ENCODE assay signal across 10 mouse cellular contexts in the genomic region with DNA sequence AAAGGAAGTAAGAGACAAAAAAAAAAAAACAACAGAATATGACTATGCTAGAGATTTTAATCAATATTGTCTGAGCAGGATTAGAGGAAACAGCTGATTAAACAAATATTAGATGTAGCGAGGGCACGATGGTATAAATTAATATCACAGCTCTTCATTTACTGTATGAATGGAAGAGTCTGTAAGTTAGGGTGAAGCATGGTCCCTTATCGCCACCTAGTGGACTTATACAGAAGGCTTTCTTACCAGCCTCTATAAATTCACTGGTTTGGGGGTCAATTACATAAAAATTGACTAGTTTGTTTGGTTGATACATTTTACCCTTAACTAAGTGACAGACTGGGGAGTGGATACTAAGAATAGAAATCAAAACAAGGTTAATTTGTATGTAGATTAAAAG. TPM values are rescaled to one million over a fixed set of nuclear protein-coding genes. Genes with fewer than 3 reads are reported as not detected.
DNase-seq lines count a peak whose midpoint lies in the region; ATAC-seq and TF ChIP-seq lines count a peak whose summit lies in the region.
"Had no signal": no experiment of that assay in that cellular context is flagged by ENCODE, and none has a peak within 500 bp of the region (broad histone marks: within the 10 kb centered on the region; RNA-seq: fewer than 3 reads in every experiment).

No protein-coding gene starts in this region.

- H3K27ac ChIP-seq in heart, postnatal 0 days (ENCODE audit: low read depth) = no peak overlapping the region
- no peak overlapping the region for H3K27ac ChIP-seq in heart, embryonic 12.5 days (ENCODE audit: poor library complexity, severe bottlenecking)
- H3K27ac ChIP-seq: stomach, embryonic 15.5 days had no signal

- WGBS in heart, postnatal 0 days = 4% methylated on average over 3 of the region's 3 CpGs
- WGBS in heart, embryonic 12.5 days = 7% methylated on average over 3 of the region's 3 CpGs

- H3K27me3 ChIP-seq in heart, postnatal 0 days (ENCODE audit: control insufficient read depth, insufficient read depth, low read length) = no peaks in the 10 kb centered on the region
- no peaks in the 10 kb centered on the region for H3K27me3 ChIP-seq in heart, embryonic 12.5 days (replicated peaks)
- H3K27me3 ChIP-seq: limb, embryonic 13.5 days; stomach, embryonic 15.5 days had no signal

- TF ChIP-seq CTCF in heart, postnatal 0 days (IDR thresholded peaks at IDR 0.05; ENCODE audit: low read depth) = peak; percentile 89

- peak; percentile 77 for DNase-seq in heart, postnatal 0 days (ENCODE audit: low spot score)
- peak; percentile 90 for DNase-seq in 416B (ENCODE audit: low read depth)
- peak; percentile 59 for DNase-seq in MEL-GATA-1-ER (ENCODE audit: extremely low read depth, low read depth)
- peak; percentile 65 for DNase-seq in embryo, embryonic 11.5 days (ENCODE audit: low read depth, low spot score)
- peak; percentile 54 to 77 for DNase-seq in left cerebral cortex, postnatal 25 days (ENCODE audit: low spot score in 2 of 2)
- DNase-seq in right cerebral cortex, postnatal 4 days = peak; percentile 8
- DNase-seq in spleen, adult 18-20 months = no peak

- no peak for ATAC-seq in heart, postnatal 0 days (ENCODE audit: insufficient read depth, low read depth)
- ATAC-seq in heart, embryonic 12.5 days (ENCODE audit: insufficient number of reproducible peaks, low FRiP score) = no peak

- H3K4me3 ChIP-seq in heart, postnatal 0 days (ENCODE audit: low read depth, low read length) = no peak overlapping the region
- H3K4me3 ChIP-seq in heart, embryonic 12.5 days = no peak overlapping the region
- H3K4me3 ChIP-seq: stomach, embryonic 15.5 days had no signal

- no peaks in the 10 kb centered on the region for H3K9me3 ChIP-seq in heart, postnatal 0 days (replicated peaks; ENCODE audit: control insufficient read depth, low read length)
- H3K9me3 ChIP-seq in heart, embryonic 12.5 days (replicated peaks) = no peaks in the 10 kb centered on the region
- H3K9me3 ChIP-seq: limb, embryonic 13.5 days; stomach, embryonic 15.5 days had no signal

- H3K36me3 ChIP-seq in heart, postnatal 0 days (replicated peaks; ENCODE audit: control insufficient read depth, insufficient read depth, low read length) = no peaks in the 10 kb centered on the region
- H3K36me3 ChIP-seq in heart, embryonic 12.5 days = no peaks in the 10 kb centered on the region
- H3K36me3 ChIP-seq: limb, embryonic 13.5 days; stomach, embryonic 15.5 days had no signal

- intact Hi-C loops in left cerebral cortex, postnatal 25 days (cut with DNase I) = loop anchor here (5.0 kb wide), 1 partner anchor 721 kb away; the partner anchor contains the start of gene Edil3

- H3K9ac ChIP-seq in heart, postnatal 0 days (replicated peaks; ENCODE audit: low read depth, low read length) = no peak overlapping the region
- no peak overlapping the region for H3K9ac ChIP-seq in heart, embryonic 12.5 days
- H3K9ac ChIP-seq: stomach, embryonic 15.5 days had no signal

- peaks cover 8% of the 10 kb centered on the region; the same call in 1 of the 2 replicates for H3K4me1 ChIP-seq in heart, postnatal 0 days (ENCODE audit: control insufficient read depth, insufficient read depth)
- peaks cover 18% of the 10 kb centered on the region; the same call in 1 of the 2 replicates for H3K4me1 ChIP-seq in heart, embryonic 12.5 days (replicated peaks)
- H3K4me1 ChIP-seq: stomach, embryonic 15.5 days had no signal

- no peak overlapping the region for H3K4me2 ChIP-seq in heart, postnatal 0 days (ENCODE audit: low read depth, low read length)
- H3K4me2 ChIP-seq in heart, embryonic 12.5 days = no peak overlapping the region
- H3K4me2 ChIP-seq: stomach, embryonic 15.5 days had no signal

- no peak for TF ChIP-seq EP300 in heart, postnatal 0 days (IDR thresholded peaks at IDR 0.05; ENCODE audit: low read depth)

RNA-seq across cellular contexts. Expression of gene Hapln1, which starts 3.4 kb away (rescaled TPM):
- 0.04 and 0.46 TPM in 2 replicates for total RNA-seq in heart, postnatal 0 days (2014; rRNA removed; ENCODE audit: low replicate concordance)
- polyA plus RNA-seq in heart, postnatal 0 days (2015; fragmentation: Nextera tagmentation; extraction: Ambion mirVana) = 0.64 and 0.78 TPM in 2 replicates
- 43.8 and 50.4 TPM in 2 replicates for polyA plus RNA-seq in heart, embryonic 12.5 days (2016; fragmentation: Nextera tagmentation; extraction: Ambion mirVana)
- total RNA-seq in left cerebral cortex, postnatal 25 days (2021) = 10 to 100 TPM; 30.4 to 38.9 TPM

Comparison
In these comparisons a context has a peak if more than half of its experiments do, and no peak if none do; other contexts are left out.
1. DNase-seq: peak in heart, postnatal 0 days (single experiment), 416B (single experiment), MEL-GATA-1-ER (single experiment), embryo, embryonic 11.5 days (single experiment), left cerebral cortex, postnatal 25 days (2 of 2) and right cerebral cortex, postnatal 4 days (single experiment); none in spleen, adult 18-20 months (0 of 2).
2. RNA of gene Hapln1, which starts 3.4 kb away (total RNA-seq): 30.4 to 38.9 TPM in left cerebral cortex, postnatal 25 days; 0.04 to 0.46 TPM in heart, postnatal 0 days; every median in the first group is over 10 times any median in the second.